Mouse (Mus musculus) midbrain, postnatal 0 days (tissue): ENCODE data around the gene Sdsl. TPM values are rescaled to one million over a fixed set of nuclear protein-coding genes. Genes with fewer than 3 reads are reported as not detected.

Source experiments
- ATAC-seq: fragments of 200-750 bp; cut with Nextera tagmentation; 2 replicates; pipeline ENCODE4 v1.8.0; 2017; ENCODE audit warnings: moderate number of reproducible peaks, mild to moderate bottlenecking, moderate TSS enrichment, moderate library complexity; ENCODE audit not compliant: low FRiP score
- DNase-seq: peaks from one replicate; pipeline ENCODE4 v3.0.0-alpha.2; 2015; ENCODE audit warnings: low spot score
- H3K27ac ChIP-seq: fragments of 300-500 bp; sonication (generic); 2 replicates; pipeline ENCODE4 v1.5.1; 2014; ENCODE audit warnings: low read depth, mild to moderate bottlenecking, low read length, mixed read lengths
- H3K27me3 ChIP-seq: fragments of 300-500 bp; sonication (generic); 2 replicates; pipeline ENCODE4 v1.6.1; 2014; ENCODE audit warnings: low read length, control low read depth, mixed read lengths; ENCODE audit not compliant: insufficient read depth
- H3K36me3 ChIP-seq: fragments of 300-500 bp; sonication (generic); 2 replicates; pipeline ENCODE4 v1.6.1; 2014; ENCODE audit warnings: low read length, control low read depth, mixed read lengths; ENCODE audit not compliant: insufficient read depth
- H3K4me1 ChIP-seq: fragments of 300-500 bp; sonication (generic); 2 replicates; pipeline ENCODE4 v1.6.1; 2014; ENCODE audit warnings: mild to moderate bottlenecking, control low read depth, antibody characterized with exemption, low read length, mixed read lengths; ENCODE audit not compliant: insufficient read depth
- H3K4me2 ChIP-seq: fragments of 300-500 bp; sonication (generic); 2 replicates; pipeline ENCODE4 v1.6.1; 2014; ENCODE audit warnings: low read depth, mild to moderate bottlenecking, low read length, mixed read lengths; ENCODE audit not compliant: poor library complexity, severe bottlenecking
- H3K4me3 ChIP-seq: fragments of 300-500 bp; sonication (generic); 2 replicates; pipeline ENCODE4 v1.5.1; 2014; ENCODE audit warnings: low read depth, mild to moderate bottlenecking, low read length, moderate library complexity
- H3K9ac ChIP-seq: fragments of 300-500 bp; sonication (generic); replicated peaks from 2 replicates; pipeline ENCODE4 v1.6.1; 2014; ENCODE audit warnings: mild to moderate bottlenecking, low read length, moderate library complexity, mixed read lengths; ENCODE audit not compliant: poor library complexity, severe bottlenecking
- H3K9me3 ChIP-seq: fragments of 300-500 bp; sonication (generic); 2 replicates; pipeline ENCODE4 v1.6.1; 2016; ENCODE audit warnings: low read length, control low read depth
- CTCF ChIP-seq: IDR thresholded peaks from 2 replicates; pipeline ENCODE4 v1.5.1; 2016; ENCODE audit warnings: antibody characterized with exemption, mild to moderate bottlenecking
- WGBS: fragments of 180-500 bp; shearing (Covaris S2); extraction: QIAGEN DNeasy Blood & Tissue Kit; methylation state at CpG from one replicate; pipeline ENCODE4 v1.1.7; 2014; 5-methylcytosine and 5-hydroxymethylcytosine counted together
- polyA plus RNA-seq: library from polyadenylated mRNA; unstranded; fragments of >200 nt; fragmentation: Nextera tagmentation; extraction: Ambion mirVana; gene quantifications from 2 replicates; pipeline ENCODE4 v1.2.1, GENCODE M21; 2015
- total RNA-seq: library from RNA; depleted of rRNA; stranded (reverse); fragments of >200 nt; gene quantifications from 2 replicates; pipeline ENCODE4 v1.2.3, GENCODE M21; 2014

The Sdsl gene
- total and polyA plus RNA-seq, 2 experiments from 2014 or later = 4.4 to 6.0 TPM

DNA sequence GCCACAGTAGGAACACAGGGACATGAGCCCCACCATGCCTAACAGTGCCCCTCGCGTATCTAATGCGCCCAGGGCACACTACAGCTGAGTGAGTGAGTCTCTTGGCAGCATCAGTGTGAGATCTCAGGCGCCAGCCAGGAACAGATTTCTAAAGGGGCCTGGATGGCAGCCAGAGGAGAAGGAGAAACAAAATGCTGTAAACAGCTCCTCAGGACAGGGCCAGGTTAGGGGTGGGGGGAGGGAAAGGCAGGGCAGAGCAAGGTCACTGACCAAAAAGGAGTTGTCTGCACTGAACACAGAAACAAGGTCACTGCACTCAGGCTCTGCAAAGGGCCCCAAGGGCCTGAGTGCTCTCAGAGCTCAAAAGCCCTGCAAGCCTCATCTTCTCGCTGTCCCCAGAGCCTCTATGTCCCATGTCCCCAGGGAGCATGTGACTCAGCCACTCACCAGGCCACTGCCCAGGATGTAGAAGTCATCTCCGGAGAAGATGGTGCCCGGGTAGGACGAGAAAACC lies 18.1 kb upstream of the Sdsl start:
- TF ChIP-seq CTCF = no peak
- Histone ChIP-seq H3K9ac (no peak overlapping the region), H3K27me3 (no peaks in the 10 kb centered on the region), H3K4me1 (no peaks in the 10 kb centered on the region), H3K9me3 (no peaks in the 10 kb centered on the region), H3K4me3 (no peak overlapping the region), H3K36me3 (peaks cover 34% of the 10 kb centered on the region), H3K27ac (no peak overlapping the region; the same call in 1 of the 2 replicates), H3K4me2 (no peak overlapping the region)
- WGBS = 78% methylated on average over 8 of the region's 8 CpGs
- DNase-seq (peak; percentile 76), ATAC-seq (no peak; the same call in 1 of the 2 replicates)

- H3K27me3 ChIP-seq = no peaks in the 10 kb centered on the region
- H3K9me3 ChIP-seq = no peaks in the 10 kb centered on the region
- ATAC-seq = no peak
- no peak overlapping the region for H3K4me2 ChIP-seq
- no peak for DNase-seq
- no peak for TF ChIP-seq CTCF
- H3K9ac ChIP-seq = no peak overlapping the region
- no peaks in the 10 kb centered on the region for H3K4me1 ChIP-seq
- no peak overlapping the region for H3K4me3 ChIP-seq
- 87% methylated on average over 8 of the region's 8 CpGs for WGBS
- H3K36me3 ChIP-seq = peaks cover 45% of the 10 kb centered on the region
- H3K27ac ChIP-seq = no peak overlapping the region
Measured at GRCm38 (mm10) chr5:120487844-120488243, 15.2 kb upstream of the Sdsl start.

DNA sequence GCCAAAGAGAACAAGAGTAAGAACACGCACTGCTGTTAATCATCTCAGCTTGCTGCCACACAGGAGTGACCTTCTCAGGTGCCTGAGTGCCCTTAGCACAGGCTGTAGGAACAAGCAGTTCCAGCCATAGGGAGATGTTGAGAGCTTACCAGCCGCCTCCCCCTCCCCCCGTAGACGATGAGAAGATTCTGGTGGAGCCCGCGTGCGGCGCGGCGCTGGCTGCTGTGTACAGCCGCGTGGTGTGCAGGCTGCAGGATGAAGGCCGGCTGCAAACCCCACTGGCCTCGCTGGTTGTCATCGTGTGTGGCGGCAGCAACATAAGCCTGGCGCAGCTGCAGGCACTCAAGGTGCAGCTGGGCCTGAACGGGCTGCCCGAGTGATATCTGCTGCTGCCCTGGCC lies 10.8 kb upstream of the Sdsl start:
- DNase-seq (no peak), ATAC-seq (no peak)
- Histone ChIP-seq H3K36me3 (peaks cover 37% of the 10 kb centered on the region), H3K4me2 (no peak overlapping the region), H3K27ac (no peak overlapping the region), H3K4me3 (no peak overlapping the region), H3K4me1 (no peaks in the 10 kb centered on the region), H3K9me3 (no peaks in the 10 kb centered on the region), H3K9ac (no peak overlapping the region), H3K27me3 (no peaks in the 10 kb centered on the region)
- TF ChIP-seq CTCF = no peak
- WGBS = 87% methylated on average over 19 of the region's 19 CpGs

DNA sequence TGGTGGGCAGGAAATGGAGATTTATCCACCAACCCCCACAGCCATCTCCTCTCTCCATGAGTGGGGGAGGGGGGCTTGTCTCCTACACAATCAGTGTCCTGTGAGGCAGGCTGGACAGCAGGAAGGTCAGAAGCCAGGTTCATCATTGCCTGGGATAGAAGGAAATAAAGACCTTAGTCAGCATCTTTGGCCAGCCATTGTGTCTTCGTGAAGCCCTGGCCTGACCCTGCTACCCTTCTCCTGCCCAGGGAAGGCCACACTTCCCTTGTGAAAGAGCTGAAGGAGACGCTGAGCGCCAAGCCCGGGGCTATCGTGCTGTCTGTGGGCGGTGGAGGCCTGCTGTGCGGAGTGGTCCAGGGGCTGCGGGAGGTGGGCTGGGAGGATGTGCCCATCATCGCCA lies 8.6 kb upstream of the Sdsl start:
- no peaks in the 10 kb centered on the region for H3K4me1 ChIP-seq
- H3K9ac ChIP-seq = no peak overlapping the region
- peaks cover 27% of the 10 kb centered on the region for H3K36me3 ChIP-seq
- H3K4me3 ChIP-seq = no peak overlapping the region
- no peak overlapping the region for H3K4me2 ChIP-seq
- WGBS = 63% methylated on average over 9 of the region's 9 CpGs
- H3K9me3 ChIP-seq = no peaks in the 10 kb centered on the region
- H3K27ac ChIP-seq = no peak overlapping the region
- ATAC-seq = no peak
- H3K27me3 ChIP-seq = no peaks in the 10 kb centered on the region
- DNase-seq = no peak
- TF ChIP-seq CTCF = no peak

DNA sequence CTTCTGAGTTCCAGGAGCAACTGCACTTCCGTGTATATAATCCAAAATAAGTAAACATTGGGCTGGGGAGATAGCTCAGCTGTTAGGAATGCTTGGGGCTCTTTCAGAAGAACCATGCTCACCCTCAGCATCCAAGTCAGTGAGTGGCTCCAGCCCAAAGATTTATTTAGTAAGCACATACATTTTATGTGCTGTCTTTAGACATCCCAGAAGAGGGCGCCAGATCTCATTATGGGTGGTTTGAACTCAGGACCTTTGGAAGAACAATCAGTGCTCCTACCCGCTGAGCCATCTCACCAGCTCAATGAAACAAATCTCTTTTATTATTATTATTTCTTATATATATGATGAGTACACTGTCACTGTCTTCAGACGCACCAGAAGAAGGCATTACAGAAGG lies 6.9 kb upstream of the Sdsl start:
- ATAC-seq (no peak), DNase-seq (no peak)
- no peak overlapping the region for H3K4me2 ChIP-seq
- peaks cover 12% of the 10 kb centered on the region for H3K36me3 ChIP-seq
- H3K4me1 ChIP-seq = no peaks in the 10 kb centered on the region
- WGBS = 73% methylated on average over 4 of the region's 4 CpGs
- H3K27me3 ChIP-seq = no peaks in the 10 kb centered on the region
- peak; percentile 13; the same call in 1 of the 2 replicates for TF ChIP-seq CTCF
- no peak overlapping the region for H3K27ac ChIP-seq
- H3K9me3 ChIP-seq = no peaks in the 10 kb centered on the region
- no peak overlapping the region for H3K9ac ChIP-seq
- no peak overlapping the region for H3K4me3 ChIP-seq

DNA sequence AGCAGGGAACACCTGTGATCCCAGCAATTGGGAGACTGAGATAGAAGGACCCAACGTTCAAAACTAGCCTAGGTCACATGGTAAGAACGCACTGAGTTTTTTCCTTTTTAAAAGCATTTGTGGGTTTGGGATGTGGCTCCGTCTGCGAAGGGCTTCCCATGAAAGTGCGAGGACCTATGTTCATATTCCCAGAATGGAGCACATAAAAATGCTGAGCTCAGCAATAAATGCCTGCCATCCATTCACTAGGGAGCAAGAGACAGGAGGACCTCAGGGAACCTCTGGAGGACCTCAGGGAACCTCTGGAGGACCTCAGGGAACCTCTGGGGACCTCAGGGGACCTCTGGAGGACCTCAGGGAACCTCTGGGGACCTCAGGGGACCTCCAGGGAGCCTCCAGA lies 5.4 kb upstream of the Sdsl start:
- H3K36me3 ChIP-seq = no peaks in the 10 kb centered on the region
- no peak overlapping the region for H3K27ac ChIP-seq
- H3K4me2 ChIP-seq = no peak overlapping the region
- 89% methylated on average over 5 of the region's 5 CpGs for WGBS
- no peak overlapping the region for H3K9ac ChIP-seq
- ATAC-seq (no peak), DNase-seq (no peak)
- no peaks in the 10 kb centered on the region for H3K4me1 ChIP-seq
- no peaks in the 10 kb centered on the region for H3K9me3 ChIP-seq
- no peak for TF ChIP-seq CTCF
- H3K27me3 ChIP-seq = no peaks in the 10 kb centered on the region
- H3K4me3 ChIP-seq = no peak overlapping the region
